In genomic region chr4:108619587-108620341, GRCm38 (mm10) we compare ENCODE assay signal across 8 mouse cellular contexts. TPM values are rescaled to one million over a fixed set of nuclear protein-coding genes. Genes with fewer than 3 reads are reported as not detected.
A peak's percentile ranks its signal among the peaks of the same experiment; 100 is the strongest.
DNase-seq lines count a peak whose midpoint lies in the region; ATAC-seq lines count a peak whose summit lies in the region.

Gene Cc2d1b (plus strand): TSS chr4:108619940.

- peak within 1 kb of the TSS; percentile 71 for H3K4me2 ChIP-seq in heart, embryonic 13.5 days
- H3K4me2 ChIP-seq in liver, embryonic 13.5 days: peak within 1 kb of the TSS; percentile 94
- H3K4me2 ChIP-seq in stomach, embryonic 16.5 days (ENCODE audit: low read depth, low read length): peak within 1 kb of the TSS; percentile 90

- H3K36me3 ChIP-seq in heart, embryonic 13.5 days: peaks cover 24% of the 10 kb centered on the region
- H3K36me3 ChIP-seq in liver, embryonic 13.5 days: peaks cover 24% of the 10 kb centered on the region
- H3K36me3 ChIP-seq in stomach, embryonic 16.5 days (ENCODE audit: control insufficient read depth, insufficient read depth, low read length): 0 out of 2 replicates have a peak, but pooled peaks cover under 1% of the 10 kb centered on the region

- peak within 1 kb of the TSS; percentile 78 for H3K4me3 ChIP-seq in brown adipose tissue, adult 24 weeks (ENCODE audit: insufficient read depth, low read depth, low read length)
- peak within 1 kb of the TSS; percentile 89 for H3K4me3 ChIP-seq in heart, embryonic 13.5 days
- H3K4me3 ChIP-seq in liver, embryonic 13.5 days (replicated peaks): peak within 1 kb of the TSS; percentile 80
- H3K4me3 ChIP-seq in stomach, embryonic 16.5 days (replicated peaks; ENCODE audit: low read length): peak within 1 kb of the TSS; percentile 87

- ATAC-seq in heart, embryonic 13.5 days (ENCODE audit: extremely low read depth, insufficient number of reproducible peaks, low FRiP score, low TSS enrichment): peak; percentile 91
- ATAC-seq in liver, embryonic 13.5 days (ENCODE audit: low read depth): peak; percentile 95
- peak; percentile 94 for ATAC-seq in stomach, embryonic 16.5 days (ENCODE audit: insufficient read depth, low FRiP score)

- H3K9me3 ChIP-seq in heart, embryonic 13.5 days: no peaks in the 10 kb centered on the region
- H3K9me3 ChIP-seq in liver, embryonic 13.5 days (replicated peaks): no peaks in the 10 kb centered on the region
- no peaks in the 10 kb centered on the region for H3K9me3 ChIP-seq in stomach, embryonic 16.5 days (replicated peaks; ENCODE audit: control insufficient read depth, low read length)

- H3K9ac ChIP-seq in heart, embryonic 13.5 days: peak within 1 kb of the TSS; percentile 94
- H3K9ac ChIP-seq in liver, embryonic 13.5 days: peak within 1 kb of the TSS; percentile 88
- peak within 1 kb of the TSS; percentile 95 for H3K9ac ChIP-seq in stomach, embryonic 16.5 days (ENCODE audit: low read length)

- peaks cover 6% of the 10 kb centered on the region; the same call in 1 of the 2 replicates for H3K4me1 ChIP-seq in brown adipose tissue, adult 24 weeks (ENCODE audit: control insufficient read depth, insufficient read depth, insufficient read length, low read length)
- peaks cover 16% of the 10 kb centered on the region for H3K4me1 ChIP-seq in heart, embryonic 13.5 days
- H3K4me1 ChIP-seq in liver, embryonic 13.5 days (replicated peaks): peaks cover 23% of the 10 kb centered on the region
- H3K4me1 ChIP-seq in stomach, embryonic 16.5 days (ENCODE audit: control insufficient read depth, insufficient read depth, low read length): peaks cover 13% of the 10 kb centered on the region

- under 1% methylated on average over 86 of the region's 86 CpGs for WGBS in heart, embryonic 13.5 days
- under 1% methylated on average over 76 of the region's 86 CpGs for WGBS in liver, embryonic 13.5 days (ENCODE audit: insufficient replicate concordance)
- WGBS in stomach, embryonic 16.5 days: under 1% methylated on average over 86 of the region's 86 CpGs

- peak; percentile 99 for DNase-seq in CD4-positive, CD25-positive, alpha-beta regulatory T cell, adult 2 months (ENCODE audit: low read depth, low spot score)
- peak; percentile 54 for DNase-seq in fat pad, adult 2 months (ENCODE audit: extremely low read depth, low read depth, low spot score)
- peak; percentile 96 for DNase-seq in kidney, postnatal 14 days
- DNase-seq in liver, embryonic 13.5 days: peak; percentile 93
- DNase-seq in neural tube, embryonic 10.5 days (ENCODE audit: extremely low spot score, low spot score): peak; percentile 93

- no peaks in the 10 kb centered on the region for H3K27me3 ChIP-seq in heart, embryonic 13.5 days (replicated peaks)
- no peaks in the 10 kb centered on the region for H3K27me3 ChIP-seq in liver, embryonic 13.5 days
- no peaks in the 10 kb centered on the region for H3K27me3 ChIP-seq in stomach, embryonic 16.5 days (ENCODE audit: control insufficient read depth, insufficient read depth, low read length)

- H3K27ac ChIP-seq in brown adipose tissue, adult 24 weeks (replicated peaks; ENCODE audit: low read depth, low read length): peak within 1 kb of the TSS; percentile 39
- peak within 1 kb of the TSS; percentile 85 for H3K27ac ChIP-seq in heart, embryonic 13.5 days (replicated peaks)
- H3K27ac ChIP-seq in liver, embryonic 13.5 days: peak within 1 kb of the TSS; percentile 80
- H3K27ac ChIP-seq in stomach, embryonic 16.5 days (ENCODE audit: low read length): peak within 1 kb of the TSS; percentile 92

RNA-seq across cellular contexts. Expression of gene Cc2d1b, which starts in this region (rescaled TPM):
- polyA plus RNA-seq in brown adipose tissue, adult 24 weeks (2012; ENCODE audit: insufficient read depth, insufficient read length, missing spikeins): 8.9 and 15.2 TPM in 2 replicates
- polyA plus RNA-seq in heart, embryonic 13.5 days (2015; fragmentation: Nextera tagmentation; extraction: Ambion mirVana): 14.7 and 15.3 TPM in 2 replicates
- 12.9 and 13.3 TPM in 2 replicates for polyA plus RNA-seq in liver, embryonic 13.5 days (2015; fragmentation: Nextera tagmentation; extraction: Ambion mirVana)
- 30.1 and 34.1 TPM in 2 replicates for polyA plus RNA-seq in stomach, embryonic 16.5 days (2015; fragmentation: Nextera tagmentation; extraction: Ambion mirVana)

Comparison
In these comparisons a context has a peak if more than half of its experiments do, and no peak if none do; other contexts are left out.
1. Peak in every context shown above with its lines: DNase-seq, ATAC-seq, H3K4me3 ChIP-seq and H3K27ac ChIP-seq.
2. H3K27ac ChIP-seq: peak in every context shown above with its lines; median percentile 92 in stomach, embryonic 16.5 days; 85 in heart, embryonic 13.5 days; 80 in liver, embryonic 13.5 days; 39 in brown adipose tissue, adult 24 weeks.